ENCODE assay signal across 18 mouse cellular contexts in genomic region chr1:82031130-82031529, GRCm38 (mm10).
"Had no signal": no experiment of that assay in that cellular context is flagged by ENCODE, and none has a peak within 500 bp of the region (broad histone marks: within the 10 kb centered on the region; RNA-seq: fewer than 3 reads in every experiment).

No protein-coding gene starts in this region.

- H3K9ac ChIP-seq: liver, embryonic 12.5 days; liver, embryonic 14.5 days; midbrain, embryonic 12.5 days; neural tube, embryonic 13.5 days; neural tube, embryonic 15.5 days had no signal

- H3K4me3 ChIP-seq: liver, embryonic 12.5 days; midbrain, embryonic 10.5 days; midbrain, embryonic 12.5 days; myocyte; neural tube, embryonic 13.5 days; neural tube, embryonic 15.5 days had no signal

- H3K27ac ChIP-seq: liver, embryonic 12.5 days; liver, embryonic 14.5 days; midbrain, embryonic 10.5 days; midbrain, embryonic 12.5 days; neural tube, embryonic 13.5 days; neural tube, embryonic 15.5 days had no signal

- H3K9me3 ChIP-seq: liver, embryonic 12.5 days; midbrain, embryonic 10.5 days; midbrain, embryonic 12.5 days; neural tube, embryonic 13.5 days; neural tube, embryonic 15.5 days had no signal

- DNase-seq: lung, postnatal 10 days; midbrain, embryonic 14.5 days; retina, postnatal 1 day; right cerebral cortex, adult 18-20 months; right cerebral cortex, postnatal 25 days; right cerebral cortex, postnatal 4 days; spleen, adult 18-20 months; thymus, adult 18-20 months; thymus, postnatal 14 days; thymus, postnatal 36 days had no signal

- H3K27me3 ChIP-seq: liver, embryonic 12.5 days; midbrain, embryonic 12.5 days; neural tube, embryonic 13.5 days; neural tube, embryonic 15.5 days had no signal

- ATAC-seq: liver, embryonic 12.5 days; midbrain, embryonic 16.5 days had no signal

- H3K4me1 ChIP-seq: liver, embryonic 12.5 days; midbrain, embryonic 12.5 days; neural tube, embryonic 13.5 days; neural tube, embryonic 15.5 days had no signal

- H3K36me3 ChIP-seq: liver, embryonic 12.5 days; midbrain, embryonic 10.5 days; midbrain, embryonic 12.5 days; neural tube, embryonic 13.5 days; neural tube, embryonic 15.5 days had no signal

- H3K4me2 ChIP-seq: liver, embryonic 12.5 days; midbrain, embryonic 12.5 days; neural tube, embryonic 13.5 days; neural tube, embryonic 15.5 days had no signal
